Mouse (Mus musculus) ES-Bruce4 (cell line): ENCODE data around the gene Golga3.

Experiments
- CTCF ChIP-seq: IDR thresholded peaks from one replicate; pipeline ENCODE4 v1.8.1; 2011; ENCODE audit warnings: low read depth, low read length
- EP300 ChIP-seq: IDR thresholded peaks from 2 replicates; pipeline ENCODE4 v1.6.1; 2011; ENCODE audit warnings: low read depth, low read length; ENCODE audit not compliant: insufficient read depth
- POLR2A ChIP-seq: IDR thresholded peaks from one replicate; pipeline ENCODE4 v1.8.1; 2011; ENCODE audit warnings: low read length; ENCODE audit not compliant: insufficient read depth

DNA sequence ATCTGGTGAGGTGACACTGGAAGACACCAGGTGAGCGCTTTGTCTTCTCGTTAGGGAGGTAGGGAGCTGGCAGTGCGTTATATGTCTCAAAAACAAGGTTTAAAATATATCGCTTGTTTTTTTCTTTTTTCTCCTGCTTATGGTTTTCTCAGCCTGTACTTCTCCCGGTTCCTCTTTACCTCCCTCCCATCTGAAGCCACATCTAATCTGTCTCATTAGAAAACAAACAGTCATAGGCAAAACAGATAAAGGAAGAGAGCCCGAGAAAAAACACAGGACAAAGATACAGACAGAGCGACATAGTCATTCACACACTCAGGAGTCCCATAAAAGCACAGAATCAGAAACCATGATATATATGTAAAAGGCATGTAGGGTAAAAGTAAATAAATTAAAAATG, 36.1 kb upstream of the Golga3 start:
- TF ChIP-seq POLR2A (no peak), EP300 (no peak), CTCF (no peak)
